Mouse (Mus musculus) small intestine, adult 2 months (tissue): ENCODE measurements around the gene A930017K11Rik.

Experiments used
- CTCF ChIP-seq: fragments of 200-500 bp; IDR thresholded peaks from 2 replicates; pipeline ENCODE4 v1.5.1; 2012; ENCODE audit warnings: low read depth, mild to moderate bottlenecking, control low read depth, inconsistent platforms, low read length, moderate library complexity, mixed read lengths; ENCODE audit not compliant: insufficient replicate concordance, insufficient read length; ENCODE audit errors: extremely low read depth
- POLR2A ChIP-seq: fragments of 200-500 bp; IDR thresholded peaks from 2 replicates; pipeline ENCODE4 v1.6.1; 2012; ENCODE audit warnings: low read depth, mild to moderate bottlenecking, control low read depth, inconsistent platforms, low read length, moderate library complexity

GRCm38 (mm10) chr17:25998425-25998824 lies 46.1 kb upstream of the A930017K11Rik start:
- no peak for TF ChIP-seq CTCF
- no peak for TF ChIP-seq POLR2A
